Mouse (Mus musculus): ENCODE data around the gene Smoc1.

Smoc1 gene

DNA sequence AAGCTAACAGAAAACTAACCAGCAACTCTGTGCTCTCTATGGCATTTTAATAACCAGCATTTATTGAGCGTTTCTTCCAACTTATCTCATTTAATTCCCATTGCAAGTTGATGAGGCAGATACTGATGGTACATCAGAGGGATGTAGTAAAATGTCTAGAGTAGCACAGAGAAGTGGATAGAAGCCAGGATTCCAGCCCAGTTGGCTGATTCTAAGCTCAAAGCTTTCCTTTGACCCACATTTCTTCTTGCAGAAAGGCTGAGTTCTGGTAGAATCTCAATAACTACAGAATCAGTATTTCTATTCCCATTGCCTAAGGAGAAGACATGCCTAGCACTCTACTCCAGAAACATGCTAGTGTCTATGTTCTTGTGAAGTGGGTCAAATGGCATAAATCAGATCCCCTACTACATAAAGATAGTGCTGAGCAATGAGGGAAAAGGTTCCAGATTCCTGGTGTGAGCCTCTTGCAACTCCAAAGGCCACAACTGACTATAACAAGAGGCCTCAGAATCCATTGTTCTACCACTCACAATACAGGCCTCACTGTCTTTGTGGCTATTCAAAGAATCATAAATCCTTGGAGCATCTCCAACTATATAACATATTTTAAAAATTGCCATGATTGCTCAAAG is 207.3 kb downstream of the Smoc1 start:
- DNase-seq, result no peak

DNA sequence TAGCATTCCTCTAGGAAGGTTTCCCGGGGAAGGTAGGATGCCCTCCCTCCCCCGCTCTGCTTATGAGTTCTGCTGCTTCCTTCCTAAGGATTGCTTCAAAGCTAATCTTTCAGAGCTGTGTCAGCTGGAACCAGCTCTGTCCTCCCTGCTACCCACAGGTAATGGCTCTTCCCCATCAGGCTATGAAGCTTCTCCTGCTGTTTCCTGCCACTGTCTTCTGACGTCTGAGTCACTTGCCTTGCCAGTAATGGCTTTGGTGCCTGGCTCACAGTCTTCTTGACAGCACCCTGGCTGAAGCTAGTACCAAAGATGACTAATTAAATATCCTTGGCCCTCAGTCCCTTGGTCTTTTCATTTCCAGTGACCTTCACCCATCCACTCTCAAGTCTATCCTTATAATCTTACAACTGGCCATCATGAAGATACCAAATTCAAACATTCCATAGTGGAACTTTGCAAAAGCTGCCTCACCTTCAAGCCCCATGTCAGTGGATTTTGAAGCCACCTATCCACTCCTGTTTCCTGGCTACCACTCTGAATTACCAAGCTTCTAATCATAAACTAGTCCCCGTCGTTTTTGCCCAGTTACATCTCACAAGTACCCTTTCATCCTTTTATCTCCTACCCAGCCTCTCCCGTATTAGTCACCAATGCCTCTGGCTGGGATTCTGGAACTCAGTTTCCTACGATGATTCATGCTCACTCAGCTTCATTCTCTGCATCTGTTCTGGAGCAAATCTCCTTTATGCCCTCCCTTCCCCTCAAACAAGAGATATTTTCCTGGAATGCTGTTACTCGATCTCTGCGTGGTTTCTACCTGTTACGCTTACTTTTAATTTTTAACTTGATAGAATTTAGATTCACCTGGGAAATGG is 209.1 kb downstream of the Smoc1 start:
- DNase-seq, result no peak
